Mouse (Mus musculus) colon, adult 2 months (tissue): ENCODE measurements around the gene Zfp592. TPM values are rescaled to one million over a fixed set of nuclear protein-coding genes. Genes with fewer than 3 reads are reported as not detected.

Experiments
- polyA plus RNA-seq: library from polyadenylated mRNA; depleted of rRNA; stranded (reverse); fragments of >200 nt; gene quantifications from 2 replicates; pipeline ENCODE4 v1.2.3, GENCODE M21; 2012; rRNA removed

The Zfp592 gene
- 19.1 and 19.6 TPM in 2 replicates for polyA plus RNA-seq

DNA sequence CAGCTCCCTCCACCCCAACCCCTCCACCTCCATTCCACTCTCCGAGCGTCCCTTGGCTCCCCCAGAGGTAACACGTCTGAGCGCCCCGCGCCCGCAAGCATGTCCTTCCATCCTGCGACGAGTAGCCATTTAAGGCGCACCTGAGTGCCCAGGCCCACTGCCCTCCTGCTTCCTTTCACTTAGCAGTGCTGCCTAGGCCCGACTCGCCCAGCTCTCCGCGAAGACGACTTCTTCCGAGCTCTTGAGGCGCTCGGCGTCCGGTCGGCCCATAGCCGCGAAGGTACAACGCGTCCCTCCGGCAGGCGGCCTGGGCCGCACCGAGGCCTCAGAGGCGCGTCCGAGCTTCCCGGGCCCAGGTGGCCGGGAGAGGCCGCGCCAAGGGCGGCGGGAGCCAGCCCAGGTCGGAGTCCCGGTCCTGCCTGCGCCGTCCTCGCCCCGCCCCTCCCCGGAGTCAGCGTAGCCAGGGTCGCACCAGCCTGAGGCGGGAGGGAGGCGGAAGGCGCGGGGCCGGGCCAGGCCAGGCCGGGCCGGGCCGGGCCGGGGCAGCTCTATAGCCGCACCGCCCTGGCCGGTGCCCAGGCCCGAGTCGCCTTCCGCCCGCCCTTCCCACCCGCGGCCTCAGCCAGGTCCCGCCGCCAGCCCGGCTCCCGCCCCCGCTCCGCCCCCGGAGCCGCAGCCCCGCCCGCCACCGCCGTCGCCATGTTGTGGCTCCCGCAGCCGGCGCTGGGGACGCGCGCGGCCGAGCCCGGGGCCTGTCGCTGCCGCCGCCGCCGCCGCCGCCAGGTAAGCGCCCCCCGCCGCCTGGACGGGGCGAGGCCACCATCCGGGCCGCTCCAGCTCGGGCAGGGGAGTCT lies at the start of gene Zfp592:
Gene Zfp592, plus strand, starts transcription at position 702 of the 854 bp plus-strand sequence.

DNA sequence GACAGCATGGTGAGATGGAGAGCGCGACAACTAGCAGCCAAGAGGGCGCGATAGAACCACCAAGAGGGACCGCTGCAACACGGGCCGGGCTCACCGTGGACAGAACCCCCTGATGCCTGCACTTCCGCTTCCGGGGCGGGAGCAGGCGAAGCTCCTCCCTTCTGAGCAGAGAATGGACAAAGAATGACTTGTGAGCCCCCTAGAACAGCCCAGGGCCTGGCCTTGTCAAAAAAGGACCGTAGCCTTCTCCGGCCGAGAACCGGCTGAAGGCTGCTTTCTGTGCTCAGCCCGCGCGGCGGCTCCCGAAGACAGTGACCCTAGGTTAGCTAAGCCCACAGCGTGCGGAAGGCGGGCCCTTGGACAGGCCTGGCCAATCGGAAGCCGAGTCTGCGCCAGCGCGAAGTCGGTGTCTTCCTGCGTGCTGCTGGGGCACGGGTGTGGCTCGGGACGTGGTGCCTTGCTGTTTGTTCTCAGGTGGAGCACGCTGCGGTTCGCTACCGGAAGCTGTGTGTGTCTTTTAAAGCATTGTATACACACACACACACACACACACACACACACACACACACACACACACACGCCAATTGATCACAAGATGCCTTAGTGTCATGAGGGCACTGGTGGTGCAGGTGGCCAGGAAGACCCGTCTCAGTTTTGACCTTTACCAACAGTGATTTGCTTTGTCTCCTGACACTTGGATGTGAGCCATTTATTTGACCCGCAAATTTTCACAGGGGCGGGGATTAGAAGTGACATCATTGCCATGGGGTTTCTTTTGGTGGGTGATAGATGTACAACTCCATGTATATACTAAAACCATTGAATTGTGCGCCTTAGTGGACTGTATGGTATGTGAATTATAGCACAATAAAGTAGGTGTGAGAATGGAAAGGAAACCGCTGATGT lies 45.8 kb upstream of the Zfp592 start, which contains the start of gene Sec11a:
Gene Sec11a, minus strand, starts transcription at position 336 of the 906 bp plus-strand sequence.

DNA sequence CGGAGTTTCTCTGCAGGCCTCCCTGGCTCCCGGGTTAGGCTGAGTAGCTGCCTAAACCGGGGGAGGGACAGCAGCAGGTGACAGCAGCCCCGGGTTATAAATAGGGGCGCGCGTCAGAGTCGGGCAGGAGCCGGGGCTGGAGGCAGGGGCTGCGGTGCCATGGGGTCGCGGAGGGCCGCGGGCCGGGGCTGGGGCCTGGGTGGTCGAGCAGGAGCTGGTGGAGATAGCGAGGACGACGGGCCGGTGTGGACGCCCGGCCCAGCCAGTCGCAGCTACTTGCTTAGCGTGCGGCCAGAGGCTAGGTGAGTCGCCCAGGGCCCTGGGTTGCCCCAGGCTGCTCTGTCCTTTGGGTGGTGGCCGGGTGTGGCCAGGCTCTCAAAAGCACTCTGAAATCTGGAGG lies 64.0 kb downstream of the Zfp592 start, which contains the start of gene Alpk3:
Gene Alpk3, plus strand, starts transcription at position 130 of the 400 bp plus-strand sequence.

Other genes with a start within 250 kb of the Zfp592 start
- gene Iqgap1, start 167.7 kb upstream of the Zfp592 start, polyA plus RNA-seq: 61.2 and 62.9 TPM in 2 replicates
- gene Zscan2, start 132.8 kb upstream of the Zfp592 start, polyA plus RNA-seq: 4.5 and 5.2 TPM in 2 replicates
- gene Wdr73, start 92.4 kb upstream of the Zfp592 start, polyA plus RNA-seq: 11.9 and 15.4 TPM in 2 replicates
- 2.0 and 2.3 TPM in 2 replicates for gene Nmb, start 88.6 kb upstream of the Zfp592 start, polyA plus RNA-seq
- gene Sec11a, start 45.9 kb upstream of the Zfp592 start, polyA plus RNA-seq: 34.2 and 34.5 TPM in 2 replicates
- gene Alpk3, start 63.9 kb downstream of the Zfp592 start, polyA plus RNA-seq: 0.05 TPM in 1 of 2 replicates, not detected in the other
- 0.06 TPM in 1 of 2 replicates, not detected in the other for gene Slc28a1, start 121.1 kb downstream of the Zfp592 start, polyA plus RNA-seq
- 5.7 and 6.2 TPM in 2 replicates for gene Pde8a, start 219.9 kb downstream of the Zfp592 start, polyA plus RNA-seq